Mouse (Mus musculus) monocyte, adult 2 months (primary cell): Measurements from ENCODE around the gene Nefh.

ENCODE experiments used
- DNase-seq, 2 experiments: peaks; one replicate each; pipeline ENCODE4 v3.0.0; 2022; ENCODE audit warnings: low spot score in 2 of 2, low read depth in 1 of 2

Nefh gene

DNA sequence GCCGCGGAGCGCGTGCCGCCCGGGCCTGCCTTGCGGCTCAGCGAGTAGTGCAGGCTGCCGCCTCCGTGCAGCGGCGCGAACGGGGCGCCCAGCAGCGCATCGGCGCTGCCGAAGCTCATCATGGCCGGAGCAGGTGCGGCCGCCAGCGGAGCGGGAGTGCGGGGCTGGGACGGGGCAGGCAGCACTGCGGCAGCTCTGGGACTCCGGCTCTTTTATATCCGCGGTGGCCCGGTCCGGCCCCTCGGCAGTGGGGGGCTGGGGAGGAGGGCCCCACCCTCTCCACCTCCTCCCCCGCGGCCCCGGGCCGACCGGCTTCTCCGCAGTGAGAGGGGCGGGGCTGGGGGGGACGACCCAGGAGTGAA, at the start of gene Nefh:
Gene Nefh, minus strand, starts transcription at position 252 of the 362 bp plus-strand sequence.
- no peak for DNase-seq

DNA sequence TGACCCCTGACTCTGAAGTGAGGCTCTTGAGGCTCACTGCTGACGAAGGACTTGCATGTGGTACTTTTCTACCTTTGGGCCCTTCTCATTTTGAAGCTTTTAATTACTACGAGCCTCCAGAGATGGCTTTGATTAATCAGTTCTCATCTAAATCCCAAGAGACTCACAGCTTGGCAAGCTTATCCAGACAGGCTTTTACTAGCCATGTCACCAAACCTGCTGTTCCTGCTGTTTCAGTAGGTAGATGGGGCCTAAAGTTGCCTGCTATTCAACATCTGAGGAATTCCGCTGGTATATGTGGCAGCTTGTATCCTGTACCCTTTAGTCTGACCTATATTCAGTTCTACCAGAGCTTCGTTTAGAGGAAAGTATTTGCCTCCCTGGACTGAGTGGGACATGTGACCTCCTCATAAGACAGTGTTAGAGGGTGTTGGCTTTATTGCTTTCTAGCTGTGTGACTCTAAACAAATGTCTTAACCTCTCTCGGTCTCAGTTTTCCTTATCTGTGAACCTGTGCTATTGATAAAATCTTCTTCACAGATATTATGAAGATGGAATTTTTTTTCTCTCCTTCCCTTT, 48.8 kb upstream of the Nefh start:
- DNase-seq = no peak

DNA sequence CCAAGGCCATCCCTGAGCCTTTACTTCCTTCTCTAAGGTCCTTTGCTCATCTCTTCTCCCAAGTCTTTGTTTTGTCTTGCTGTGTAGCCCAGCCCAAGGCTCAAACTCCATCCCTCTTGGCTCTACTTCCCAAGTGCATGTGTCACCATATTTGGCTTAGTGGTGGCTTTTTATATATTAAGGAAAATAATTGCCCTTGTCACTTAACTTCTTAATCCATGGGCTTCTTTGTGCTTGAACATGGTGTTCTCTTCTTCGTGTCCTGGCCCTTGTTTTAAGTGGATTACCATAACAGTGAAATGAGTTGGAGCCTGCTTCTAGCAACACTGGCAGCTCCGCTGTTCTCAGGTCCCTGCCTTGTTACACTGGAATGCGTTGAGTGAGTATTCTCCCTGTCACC, 47.8 kb upstream of the Nefh start:
- no peak for DNase-seq

DNA sequence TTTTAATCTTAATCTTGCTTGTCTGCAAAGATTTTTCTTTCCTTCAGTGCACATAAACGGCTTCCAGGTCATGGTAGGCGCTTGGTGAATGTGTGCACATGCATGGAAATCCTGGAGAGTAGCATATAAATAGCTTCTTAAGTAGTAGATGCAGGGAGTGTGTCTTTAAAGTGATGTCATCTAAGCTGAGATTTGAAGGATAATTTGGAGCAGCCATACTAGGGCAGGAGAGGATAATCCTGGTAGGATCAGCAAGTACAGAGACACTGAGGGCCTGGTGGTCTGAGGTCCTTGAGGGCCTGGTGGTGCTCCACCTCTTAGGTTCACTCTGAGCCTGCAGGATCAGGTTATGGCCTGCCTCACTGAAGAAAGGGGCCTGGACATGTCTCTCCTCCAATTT, 44.6 kb upstream of the Nefh start:
- DNase-seq = no peak

DNA sequence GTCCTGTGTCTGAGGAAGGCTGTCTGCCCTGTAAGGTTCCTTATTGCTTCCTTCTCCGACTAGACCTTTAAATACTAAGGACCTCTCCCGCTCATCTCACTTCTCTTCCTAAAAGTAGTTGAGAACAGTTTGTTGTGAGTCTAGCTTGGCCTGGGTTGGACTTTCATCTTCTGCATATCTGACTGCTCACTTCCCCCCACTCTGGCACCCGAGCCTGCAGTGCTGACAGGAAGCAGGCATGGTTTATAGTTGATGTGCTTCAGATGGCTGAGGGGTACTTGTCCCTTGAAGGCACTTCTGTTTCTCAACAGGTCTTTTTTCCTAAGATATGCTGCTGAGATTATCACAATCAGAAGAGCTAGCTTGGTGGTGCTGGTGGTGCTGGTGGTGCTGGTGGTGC, 41.3 kb upstream of the Nefh start:
- no peak for DNase-seq

DNA sequence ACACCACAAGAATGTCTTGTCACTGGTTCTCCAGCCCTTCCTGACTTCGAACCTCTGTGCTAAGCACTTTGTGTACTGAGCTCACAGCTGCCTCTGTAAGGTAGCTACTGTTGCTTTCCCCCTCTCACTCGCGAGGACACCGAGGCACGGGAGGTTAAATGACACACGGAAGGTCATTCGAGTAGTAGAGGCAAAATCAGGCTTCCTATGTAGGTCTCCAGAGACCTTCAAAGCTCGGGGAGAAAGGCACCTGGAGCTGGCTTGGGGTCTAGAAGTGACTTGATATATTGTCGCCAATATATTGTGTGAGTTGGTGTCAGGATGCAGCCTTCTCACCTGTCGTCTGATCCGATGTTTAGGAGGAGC, 39.6 kb upstream of the Nefh start:
- no peak for DNase-seq

DNA sequence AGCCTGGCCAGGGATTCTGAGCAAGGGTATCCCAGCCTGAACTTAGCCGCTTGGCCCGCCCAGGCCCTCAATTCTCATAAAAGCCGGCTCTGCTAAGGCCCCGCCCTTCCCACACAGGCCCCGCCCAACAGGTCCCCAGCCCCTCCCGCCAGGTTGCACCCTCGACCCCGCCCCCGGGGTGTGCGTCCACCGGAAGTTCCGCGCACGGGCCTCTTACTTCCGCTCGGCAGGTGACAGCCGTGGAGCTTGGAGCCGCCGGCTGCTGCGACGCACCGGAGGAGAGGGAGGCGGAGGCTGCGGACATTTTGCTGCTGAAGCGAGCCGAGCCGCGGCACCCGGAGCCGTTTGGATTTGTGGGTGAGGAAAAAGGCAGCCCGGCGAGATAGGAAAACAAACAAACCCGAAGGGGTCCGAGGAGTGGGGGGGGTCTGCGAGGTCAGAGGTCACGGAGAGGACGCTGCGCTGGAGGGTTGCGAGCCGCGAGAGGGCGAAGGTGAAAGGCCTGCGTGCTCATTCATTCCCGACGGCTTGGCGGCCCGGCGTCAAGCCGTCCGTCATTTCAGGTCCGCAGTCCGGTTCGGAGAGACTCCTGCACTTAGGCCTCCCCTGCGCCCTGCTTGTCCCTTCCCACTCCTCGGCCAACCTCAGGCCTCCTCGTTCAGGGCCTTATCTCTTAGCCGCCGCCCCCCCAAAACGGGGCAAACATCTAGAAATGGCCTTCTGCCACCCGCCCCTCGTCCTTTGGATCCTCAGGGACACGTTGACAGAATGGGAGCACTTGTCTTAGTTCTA, 39.0 kb upstream of the Nefh start, which contains the start of gene Ap1b1:
Gene Ap1b1, plus strand, starts transcription at position 130 of the 792 bp plus-strand sequence.
- DNase-seq = peak; percentile 42 to 74

DNA sequence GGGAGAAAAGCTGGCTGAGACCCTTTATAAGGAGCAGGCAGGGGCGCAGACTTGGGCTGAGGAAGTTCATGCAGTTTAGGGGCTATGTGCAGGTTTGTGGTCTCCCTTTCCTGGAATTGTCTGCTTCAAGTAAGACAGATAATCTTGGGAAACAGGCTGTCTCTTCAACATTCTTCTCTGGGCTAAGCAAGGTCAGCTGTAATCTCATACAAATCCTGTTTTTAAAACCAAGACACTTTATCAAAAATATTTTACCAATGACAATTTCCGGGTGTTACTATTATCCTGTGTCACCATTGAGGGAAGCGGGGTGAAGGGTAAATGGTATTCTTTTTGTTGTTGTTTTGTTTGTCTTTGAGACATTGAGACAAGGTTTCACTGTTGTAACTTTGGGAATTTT, 36.9 kb upstream of the Nefh start:
- no peak for DNase-seq

DNA sequence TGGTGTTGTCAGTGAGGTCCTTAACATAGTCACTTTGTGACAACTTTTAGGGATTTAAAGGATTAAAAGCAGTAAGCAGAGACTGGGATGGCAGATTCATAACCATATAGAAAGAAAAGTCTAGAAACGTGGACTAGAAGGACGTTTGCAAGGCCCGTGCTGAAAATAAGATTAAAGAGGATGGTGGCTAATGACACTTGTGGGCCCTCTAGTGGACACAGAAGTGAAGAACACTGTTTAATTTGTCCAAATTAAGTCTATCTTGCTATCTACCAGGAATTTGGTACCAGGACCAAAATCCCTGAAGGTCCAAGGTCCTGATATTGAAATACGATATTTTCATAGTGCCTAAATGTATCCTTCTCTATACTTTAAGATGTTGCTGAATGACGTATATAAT, 36.4 kb upstream of the Nefh start:
- no peak for DNase-seq

DNA sequence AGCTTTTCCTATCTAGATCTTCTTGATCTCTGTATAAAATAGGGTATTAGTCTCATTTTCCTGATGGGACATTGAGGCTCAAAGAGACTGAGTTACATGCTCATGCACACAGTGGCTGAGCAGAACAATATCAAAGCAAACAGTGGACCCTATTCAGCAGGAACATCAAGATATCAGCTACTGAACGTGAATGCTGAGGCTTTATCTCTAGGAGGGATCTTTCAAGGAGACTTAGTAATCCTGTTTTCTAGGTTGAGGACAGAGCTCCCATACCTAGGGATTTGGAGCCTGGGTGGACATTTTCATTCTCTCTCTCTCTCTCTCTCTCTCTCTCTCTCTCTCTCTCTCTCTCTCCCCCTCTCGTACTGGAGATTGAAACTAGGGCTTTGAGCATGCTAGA, 35.7 kb upstream of the Nefh start:
- DNase-seq = no peak

DNA sequence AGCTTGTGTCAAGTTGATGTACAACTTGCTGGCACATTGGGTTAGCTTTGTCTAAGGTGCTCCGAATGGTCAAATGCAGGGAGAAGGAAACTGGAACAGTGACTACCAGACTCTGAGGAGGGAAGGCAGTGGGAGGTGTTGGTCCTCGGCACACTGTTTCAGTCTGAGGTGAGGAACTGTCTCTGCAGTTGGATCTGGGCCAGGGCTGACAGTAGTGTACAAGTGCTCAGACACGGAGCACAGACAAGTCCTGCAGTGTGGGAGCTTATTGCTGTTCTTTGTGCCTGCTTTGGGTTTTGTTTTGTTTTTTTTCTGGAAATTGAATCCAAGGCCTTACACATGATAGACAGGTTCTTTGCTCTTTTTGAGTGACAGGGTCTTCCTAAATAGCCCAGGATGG, 35.1 kb upstream of the Nefh start:
- DNase-seq = no peak

DNA sequence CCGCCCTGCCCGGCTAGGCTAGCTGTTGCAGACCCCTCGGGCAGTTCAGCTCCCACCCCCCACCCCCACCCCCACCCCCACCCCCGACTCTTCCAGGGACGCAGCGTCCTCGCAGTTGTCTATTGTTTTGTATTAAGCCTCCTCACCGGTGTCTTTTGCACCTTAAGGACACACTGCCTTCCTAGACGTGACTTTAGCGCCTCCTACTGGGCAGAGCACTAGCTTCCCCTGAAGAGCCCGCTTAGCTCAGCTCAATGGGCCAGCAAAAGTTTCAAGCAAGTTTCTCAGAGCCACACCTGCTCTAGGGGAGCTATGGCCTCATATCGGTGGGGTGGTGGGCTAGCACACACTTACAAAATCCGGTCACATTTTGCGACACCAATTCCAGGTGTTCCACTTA, 27.8 kb upstream of the Nefh start:
- DNase-seq = peak in 1 of 2 experiments; percentile 21

DNA sequence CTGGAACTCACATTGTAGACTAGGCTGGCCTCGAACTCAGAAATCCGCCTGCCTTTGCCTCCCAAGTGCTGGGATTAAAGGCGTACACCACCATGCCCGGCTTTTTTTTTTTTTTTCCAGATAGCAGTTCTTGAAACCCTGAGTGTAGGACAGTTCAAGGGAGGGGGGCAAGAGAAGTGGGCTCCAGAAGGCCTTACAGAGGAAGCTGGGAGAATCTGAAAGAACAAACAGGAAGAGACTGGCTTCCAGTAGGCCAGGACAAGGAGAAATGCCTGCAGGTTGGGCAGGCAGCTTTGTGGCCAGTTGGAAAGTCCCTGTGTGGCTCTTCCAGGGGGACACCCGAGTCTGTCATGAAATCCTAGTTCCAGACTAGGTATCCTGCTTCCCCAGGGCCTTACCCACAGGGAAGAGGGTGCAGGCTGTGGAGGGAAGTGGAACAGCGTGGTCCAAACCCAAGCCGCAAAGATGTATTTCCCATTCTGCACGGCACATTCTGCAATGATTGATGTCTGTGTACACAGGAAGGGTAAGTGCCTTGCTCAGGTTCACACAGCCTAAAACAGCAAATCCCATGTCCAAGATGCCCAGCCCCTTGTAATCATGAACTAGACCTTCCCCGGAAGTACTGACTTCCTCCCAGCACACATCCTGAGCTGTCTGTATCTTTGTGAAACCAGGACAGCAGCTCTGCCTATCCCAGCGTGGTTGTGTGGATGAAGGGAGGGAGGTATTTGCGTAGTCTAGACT, 26.7 kb upstream of the Nefh start:
- no peak for DNase-seq

DNA sequence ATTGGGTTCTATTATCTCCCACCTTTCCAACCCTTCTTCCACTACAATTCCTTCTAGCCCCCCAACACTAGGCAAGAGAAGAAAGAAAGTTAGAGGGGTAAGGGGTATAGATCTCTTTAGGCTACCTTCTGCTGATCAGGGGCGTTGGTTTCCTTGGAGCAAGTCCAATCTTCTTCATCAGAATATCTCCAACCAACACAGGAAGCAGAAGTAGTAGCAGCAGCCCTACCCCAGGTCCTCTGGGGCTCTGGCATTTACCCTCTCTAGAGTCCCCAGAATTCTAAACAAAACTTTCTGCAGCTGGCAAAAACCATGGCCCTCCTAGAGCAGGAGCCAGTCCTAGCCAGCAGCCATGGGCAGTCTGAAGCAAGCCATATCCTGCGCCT, 26.0 kb upstream of the Nefh start:
- no peak for DNase-seq

DNA sequence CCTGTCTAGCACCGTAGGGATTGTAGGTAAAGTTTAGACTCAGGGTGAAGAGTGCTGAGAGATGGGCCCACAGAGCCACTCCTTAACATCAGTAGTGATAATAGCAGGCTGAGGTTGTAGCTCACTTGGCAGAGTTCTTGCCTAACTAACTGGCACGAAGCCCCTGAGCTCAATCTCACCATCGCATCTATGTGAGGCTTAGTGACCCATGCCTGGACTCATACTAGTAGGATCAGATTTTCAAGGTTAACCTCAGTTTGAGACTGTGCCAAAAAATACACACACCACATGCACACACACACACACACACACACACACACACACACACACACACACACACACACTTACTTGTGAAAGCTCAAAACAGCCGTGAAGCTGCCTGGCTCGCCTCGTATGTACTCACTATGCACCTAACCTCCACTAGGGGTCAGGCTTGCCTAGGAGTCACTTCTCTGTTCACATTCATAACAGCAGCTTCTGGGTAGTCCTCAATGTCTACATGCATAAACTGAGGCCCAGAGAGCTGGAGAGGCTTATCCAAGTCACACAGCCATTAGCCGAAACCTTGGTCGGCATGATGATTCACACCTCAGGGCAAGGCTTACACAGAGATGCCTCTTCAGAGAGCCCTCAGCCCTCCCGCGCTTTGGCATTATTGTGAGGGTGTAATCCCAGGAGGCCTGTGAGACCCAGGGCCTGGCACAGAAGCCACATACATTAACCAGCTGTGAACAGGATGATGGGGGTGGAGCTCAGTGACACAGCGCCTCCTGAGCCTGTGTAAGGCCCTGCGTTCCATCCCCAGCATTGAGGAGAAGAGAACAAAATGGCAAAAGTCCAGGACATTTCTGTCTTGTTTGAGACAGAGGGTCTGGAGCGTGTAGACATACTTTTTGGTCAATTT, 25.4 kb upstream of the Nefh start:
- DNase-seq = peak; percentile 12 to 31

DNA sequence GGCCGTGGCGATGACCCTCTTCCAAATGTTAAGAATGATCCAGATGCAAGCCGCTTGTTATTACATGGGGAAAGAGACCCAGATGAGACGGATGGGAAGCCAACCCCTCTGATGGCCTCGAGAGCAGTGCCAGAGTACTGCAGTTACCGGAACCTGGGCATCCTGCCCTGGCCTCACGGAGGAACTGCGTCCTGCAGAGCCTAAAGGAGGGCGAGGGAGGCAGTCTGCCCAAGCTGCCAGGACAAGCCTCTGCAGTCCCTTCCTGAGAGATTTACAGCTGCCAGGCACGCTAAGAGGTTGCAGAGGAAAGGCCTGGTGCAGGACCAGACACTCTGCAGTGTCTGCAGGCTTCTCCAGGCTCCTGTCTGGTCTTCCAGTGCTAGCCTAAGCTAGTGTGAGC, 20.5 kb upstream of the Nefh start:
- no peak for DNase-seq

DNA sequence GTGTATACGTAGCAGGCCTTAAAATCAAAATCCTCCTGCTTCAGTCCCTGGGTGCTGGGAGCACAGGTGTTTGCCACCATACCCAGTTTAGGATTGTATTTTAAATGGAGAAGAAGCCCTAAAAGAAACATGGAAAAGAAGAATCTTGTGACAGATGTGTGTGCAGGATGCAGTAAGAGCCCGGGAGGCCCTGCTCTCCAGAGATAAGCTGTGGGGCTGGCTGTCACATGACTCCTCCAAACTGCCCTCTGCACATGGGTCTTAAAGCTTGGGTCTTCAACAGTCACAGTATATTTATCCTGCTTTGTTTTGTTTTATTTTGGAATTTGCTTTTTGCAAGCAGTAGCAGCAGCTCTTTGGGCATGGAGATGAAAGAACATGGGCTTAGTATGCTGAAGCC, 19.7 kb upstream of the Nefh start:
- no peak for DNase-seq

DNA sequence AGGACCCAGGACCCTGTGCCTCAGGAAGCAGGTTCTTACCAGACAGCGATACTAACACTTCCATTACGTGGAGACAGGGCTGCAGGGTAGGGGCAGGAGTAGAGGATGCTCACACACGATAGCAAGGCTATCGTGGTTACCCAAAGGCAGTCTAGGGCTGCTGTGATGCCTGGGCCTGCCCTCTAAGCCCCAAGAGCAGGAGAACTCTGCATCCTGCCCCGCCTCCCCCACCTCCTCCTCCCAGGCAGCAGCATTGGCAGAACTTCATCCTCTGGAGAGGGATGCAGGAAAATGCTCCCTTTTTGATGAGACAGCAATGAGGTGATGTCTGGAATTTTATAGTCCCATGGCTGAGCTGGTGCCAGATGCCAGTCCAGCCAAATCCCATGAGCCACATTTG, 19.0 kb upstream of the Nefh start:
- DNase-seq = no peak

DNA sequence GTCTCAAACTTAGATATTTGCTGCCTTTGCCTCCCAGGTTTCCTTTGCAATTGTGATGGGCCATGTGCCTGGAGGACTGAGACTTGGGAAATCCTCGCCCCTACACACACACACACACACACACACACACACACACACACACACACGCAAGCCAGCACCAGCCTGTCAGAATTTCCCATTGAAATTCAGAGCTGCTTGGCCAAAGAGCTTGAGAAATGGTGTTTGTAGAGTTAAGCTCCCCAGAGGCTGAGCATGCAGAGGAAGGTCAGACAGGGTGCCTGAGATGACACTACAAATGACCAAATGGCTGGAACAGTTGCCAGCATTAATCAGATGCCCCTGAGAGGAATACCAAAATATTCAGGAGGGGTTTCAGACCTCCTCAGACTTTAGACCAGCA, 18.5 kb upstream of the Nefh start:
- DNase-seq = no peak

DNA sequence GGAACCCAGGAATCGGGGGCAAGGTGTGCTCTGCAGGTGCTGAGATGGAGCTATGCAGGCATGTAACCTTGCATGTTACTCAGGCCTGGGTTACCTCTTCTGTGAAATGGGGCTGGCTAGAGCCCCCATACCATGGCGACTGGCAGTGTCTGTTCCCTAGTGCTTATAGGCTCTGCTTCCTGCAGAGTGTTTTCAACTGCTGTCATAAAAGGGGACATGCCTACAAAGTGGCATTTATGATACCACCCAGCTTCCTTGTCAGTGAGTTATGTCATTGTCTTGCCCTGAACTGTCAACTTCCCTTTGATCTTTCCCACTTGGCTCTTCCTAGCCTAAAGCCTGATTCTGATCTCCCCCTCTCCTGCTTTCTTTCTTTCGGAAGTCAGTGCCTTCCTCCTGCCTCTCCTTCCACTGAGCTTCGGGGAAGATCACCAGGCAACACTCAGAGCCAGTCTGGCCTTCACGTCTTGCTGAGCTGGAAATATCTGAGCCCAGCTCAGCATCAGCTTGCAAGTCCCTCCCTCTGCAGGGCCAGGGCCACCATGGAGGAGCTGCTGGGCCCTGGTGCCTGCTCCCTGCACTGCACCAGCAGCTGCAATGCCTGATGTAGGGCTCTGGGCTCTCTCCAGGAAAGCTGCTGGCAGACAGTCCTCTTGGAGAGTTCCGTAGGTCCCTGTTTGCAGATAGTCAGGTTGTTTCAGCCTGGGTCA, 15.4 kb upstream of the Nefh start:
- no peak for DNase-seq

DNA sequence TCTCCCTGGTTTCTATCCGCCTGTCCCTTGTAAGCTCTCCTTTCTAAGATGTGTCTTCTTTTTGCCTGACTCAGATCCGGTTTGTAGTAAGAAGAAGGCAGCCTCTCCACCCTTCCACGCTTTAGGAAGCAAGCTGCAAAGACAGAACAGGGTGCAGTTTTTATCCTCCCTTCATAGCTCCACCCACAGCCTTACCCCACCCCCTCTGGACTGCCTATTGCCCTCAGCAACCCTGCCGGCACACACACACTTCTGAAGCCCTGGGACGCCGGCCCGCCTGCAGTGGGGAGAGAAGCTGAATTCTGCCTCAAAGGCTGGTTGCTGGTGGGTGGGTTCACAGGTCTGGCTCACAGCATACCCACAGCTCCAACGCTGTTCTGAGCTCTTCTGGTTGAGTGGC, 6.1 kb upstream of the Nefh start:
- no peak for DNase-seq
